Mouse (Mus musculus) G1E (cell line): ENCODE results near the gene Hps4.
"Not testable (repeated sequence)": the region's sequence is repeated elsewhere in the genome, so short reads cannot be mapped to it uniquely, and the experiment has no call there.

Experiments
- CTCF ChIP-seq: IDR thresholded peaks from 2 replicates; pipeline ENCODE4 v1.5.1; 2012; ENCODE audit warnings: low read depth, low read length, inconsistent platforms, mixed read lengths
- GATA1 ChIP-seq: IDR thresholded peaks from 2 replicates; pipeline ENCODE4 v1.6.1; 2012; ENCODE audit warnings: borderline replicate concordance, low read length, inconsistent platforms, mixed read lengths
- POLR2AphosphoS5 ChIP-seq: IDR thresholded peaks from 2 replicates; pipeline ENCODE4 v1.6.1; 2012; ENCODE audit warnings: low read depth, low read length, inconsistent platforms; ENCODE audit not compliant: insufficient replicate concordance
- TAL1 ChIP-seq: conservative IDR thresholded peaks from 2 replicates; pipeline ENCODE4 v1.6.1; 2012; ENCODE audit warnings: low read depth, low read length, inconsistent platforms, mixed read lengths

DNA sequence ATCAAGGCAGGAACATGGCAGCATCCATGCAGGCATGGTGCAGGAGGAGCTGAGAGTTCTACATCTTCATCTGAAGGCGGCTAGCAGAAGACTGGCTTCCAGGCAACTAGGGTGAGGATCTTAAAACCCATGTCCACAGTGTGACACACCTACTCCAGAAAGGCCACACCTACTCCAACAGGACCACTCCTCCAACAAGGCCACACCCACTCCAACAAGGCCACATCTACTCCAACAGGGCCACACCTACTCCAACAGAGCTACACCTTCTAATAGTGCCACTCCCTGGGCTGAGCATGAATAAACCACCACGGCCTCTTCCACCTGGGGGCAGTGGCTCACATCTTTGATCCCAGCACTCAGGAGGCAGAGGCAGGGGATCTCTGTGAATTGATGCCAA is 23.5 kb upstream of the Hps4 start:
- not testable (repeated sequence) for TF ChIP-seq CTCF, GATA1, POLR2AphosphoS5, TAL1
